Mouse (Mus musculus) midbrain, postnatal 0 days (tissue): Measurements from ENCODE around the gene She. TPM values are rescaled to one million over a fixed set of nuclear protein-coding genes. Genes with fewer than 3 reads are reported as not detected.

Experiments
- ATAC-seq: fragments of 200-750 bp; cut with Nextera tagmentation; 2 replicates; pipeline ENCODE4 v1.8.0; 2017; ENCODE audit warnings: moderate number of reproducible peaks, mild to moderate bottlenecking, moderate TSS enrichment, moderate library complexity; ENCODE audit not compliant: low FRiP score
- DNase-seq: peaks from one replicate; pipeline ENCODE4 v3.0.0-alpha.2; 2015; ENCODE audit warnings: low spot score
- H3K27ac ChIP-seq: fragments of 300-500 bp; sonication (generic); 2 replicates; pipeline ENCODE4 v1.5.1; 2014; ENCODE audit warnings: low read depth, mild to moderate bottlenecking, low read length, mixed read lengths
- H3K27me3 ChIP-seq: fragments of 300-500 bp; sonication (generic); 2 replicates; pipeline ENCODE4 v1.6.1; 2014; ENCODE audit warnings: low read length, control low read depth, mixed read lengths; ENCODE audit not compliant: insufficient read depth
- H3K36me3 ChIP-seq: fragments of 300-500 bp; sonication (generic); 2 replicates; pipeline ENCODE4 v1.6.1; 2014; ENCODE audit warnings: low read length, control low read depth, mixed read lengths; ENCODE audit not compliant: insufficient read depth
- H3K4me1 ChIP-seq: fragments of 300-500 bp; sonication (generic); 2 replicates; pipeline ENCODE4 v1.6.1; 2014; ENCODE audit warnings: mild to moderate bottlenecking, control low read depth, antibody characterized with exemption, low read length, mixed read lengths; ENCODE audit not compliant: insufficient read depth
- H3K4me2 ChIP-seq: fragments of 300-500 bp; sonication (generic); 2 replicates; pipeline ENCODE4 v1.6.1; 2014; ENCODE audit warnings: low read depth, mild to moderate bottlenecking, low read length, mixed read lengths; ENCODE audit not compliant: poor library complexity, severe bottlenecking
- H3K4me3 ChIP-seq: fragments of 300-500 bp; sonication (generic); 2 replicates; pipeline ENCODE4 v1.5.1; 2014; ENCODE audit warnings: low read depth, mild to moderate bottlenecking, low read length, moderate library complexity
- H3K9ac ChIP-seq: fragments of 300-500 bp; sonication (generic); replicated peaks from 2 replicates; pipeline ENCODE4 v1.6.1; 2014; ENCODE audit warnings: mild to moderate bottlenecking, low read length, moderate library complexity, mixed read lengths; ENCODE audit not compliant: poor library complexity, severe bottlenecking
- H3K9me3 ChIP-seq: fragments of 300-500 bp; sonication (generic); 2 replicates; pipeline ENCODE4 v1.6.1; 2016; ENCODE audit warnings: low read length, control low read depth
- CTCF ChIP-seq: IDR thresholded peaks from 2 replicates; pipeline ENCODE4 v1.5.1; 2016; ENCODE audit warnings: antibody characterized with exemption, mild to moderate bottlenecking
- WGBS: fragments of 180-500 bp; shearing (Covaris S2); extraction: QIAGEN DNeasy Blood & Tissue Kit; methylation state at CpG from one replicate; pipeline ENCODE4 v1.1.7; 2014; 5-methylcytosine and 5-hydroxymethylcytosine counted together
- polyA plus RNA-seq: library from polyadenylated mRNA; unstranded; fragments of >200 nt; fragmentation: Nextera tagmentation; extraction: Ambion mirVana; gene quantifications from 2 replicates; pipeline ENCODE4 v1.2.1, GENCODE M21; 2015
- total RNA-seq: library from RNA; depleted of rRNA; stranded (reverse); fragments of >200 nt; gene quantifications from 2 replicates; pipeline ENCODE4 v1.2.3, GENCODE M21; 2014

The She gene
- total and polyA plus RNA-seq, 2 experiments from 2014 or later = 1.0 to 1.8 TPM

DNA sequence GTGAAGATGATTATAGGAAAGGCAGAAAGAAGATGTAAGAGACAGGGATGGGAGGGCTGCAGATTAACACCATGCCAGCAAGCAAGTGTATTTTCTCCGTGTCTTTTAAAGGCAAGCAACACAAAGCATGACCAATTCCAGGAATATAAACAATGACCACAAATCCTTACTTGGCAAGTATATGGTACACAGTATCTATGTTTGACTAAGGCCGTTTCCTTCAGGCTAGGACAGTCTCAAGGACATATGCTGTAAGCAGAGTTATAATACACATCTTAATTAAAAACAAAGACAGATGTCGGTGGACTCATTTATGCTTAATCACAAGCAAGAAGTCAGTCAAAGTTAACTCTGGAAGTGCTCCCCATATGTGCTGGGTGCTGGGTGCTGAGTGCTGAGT, 12.6 kb upstream of the She start:
- DNase-seq (no peak), ATAC-seq (no peak)
- Histone ChIP-seq H3K36me3 (no peaks in the 10 kb centered on the region), H3K4me2 (no peak overlapping the region), H3K9ac (no peak overlapping the region), H3K4me3 (no peak overlapping the region), H3K27ac (no peak overlapping the region), H3K27me3 (0 out of 2 replicates have a peak, but pooled peaks cover 3% of the 10 kb centered on the region), H3K9me3 (no peaks in the 10 kb centered on the region), H3K4me1 (no peaks in the 10 kb centered on the region)
- WGBS = 63% methylated on average over 3 of the region's 3 CpGs
- TF ChIP-seq CTCF = no peak

DNA sequence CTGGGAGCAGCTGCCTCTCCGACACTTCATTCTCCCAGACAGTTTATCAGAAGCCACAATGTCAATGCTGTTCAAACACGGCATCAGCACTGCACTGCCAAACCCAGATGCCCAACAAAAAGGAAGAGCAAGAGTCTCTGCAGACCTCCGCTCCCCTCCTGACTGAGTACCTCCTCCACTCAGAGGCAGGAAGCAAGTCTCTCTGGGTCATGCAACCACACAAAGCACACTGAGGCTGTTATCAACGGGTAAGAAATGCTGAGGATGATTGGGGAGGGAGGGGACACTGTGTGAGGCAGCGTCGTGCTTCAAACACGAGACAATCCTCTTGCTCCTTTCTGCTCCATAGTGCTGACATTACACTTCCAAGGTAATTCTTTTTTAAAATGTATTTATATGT, 11.3 kb upstream of the She start:
- ATAC-seq (no peak), DNase-seq (no peak)
- WGBS = 73% methylated on average over 7 of the region's 7 CpGs
- Histone ChIP-seq H3K27me3 (0 out of 2 replicates have a peak, but pooled peaks cover 3% of the 10 kb centered on the region), H3K4me2 (no peak overlapping the region), H3K36me3 (no peaks in the 10 kb centered on the region), H3K9me3 (no peaks in the 10 kb centered on the region), H3K4me1 (no peaks in the 10 kb centered on the region), H3K27ac (no peak overlapping the region), H3K9ac (no peak overlapping the region), H3K4me3 (no peak overlapping the region)
- TF ChIP-seq CTCF = no peak

DNA sequence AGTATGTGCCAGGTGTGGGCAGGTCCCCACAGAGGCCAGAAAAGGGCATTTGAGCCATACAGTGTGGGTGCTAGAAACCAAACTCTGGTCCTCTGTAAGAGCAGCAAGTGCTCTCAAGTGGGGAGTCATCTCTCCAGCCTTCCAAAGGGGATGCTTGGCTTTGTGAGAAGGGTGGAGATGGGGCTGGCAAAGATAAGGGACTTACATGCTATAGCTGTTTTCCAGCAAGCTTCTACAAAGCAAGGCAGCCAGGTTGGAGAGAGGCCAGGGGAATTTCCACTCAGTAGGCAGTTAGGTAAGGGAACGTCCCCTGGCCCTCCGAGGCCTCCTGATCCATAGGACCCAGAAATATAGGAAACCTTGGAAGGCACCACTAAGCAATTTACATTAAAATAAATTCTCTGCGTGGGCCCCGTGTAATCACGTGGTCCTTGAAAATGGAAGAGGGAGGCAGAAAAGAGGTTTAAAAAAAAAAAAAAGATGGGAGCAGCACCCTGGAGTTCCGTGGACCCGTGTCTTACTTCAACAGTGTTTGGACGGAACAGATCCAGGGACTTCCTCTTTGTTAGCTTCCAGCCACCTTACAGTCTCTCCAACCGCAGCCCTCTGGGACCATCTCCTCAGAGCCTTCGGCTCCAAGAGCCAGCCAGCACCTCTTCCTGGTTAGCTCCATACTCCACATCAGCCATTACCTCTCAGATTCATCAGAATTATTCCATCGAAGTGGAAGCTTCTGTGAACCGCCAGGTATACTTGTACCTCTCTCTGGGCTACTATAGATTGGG, 10.7 kb upstream of the She start:
- Histone ChIP-seq H3K27ac (no peak overlapping the region), H3K4me2 (no peak overlapping the region), H3K36me3 (no peaks in the 10 kb centered on the region), H3K4me1 (no peaks in the 10 kb centered on the region), H3K9ac (no peak overlapping the region), H3K9me3 (no peaks in the 10 kb centered on the region), H3K27me3 (0 out of 2 replicates have a peak, but pooled peaks cover 3% of the 10 kb centered on the region), H3K4me3 (no peak overlapping the region)
- DNase-seq (no peak), ATAC-seq (no peak)
- 82% methylated on average over 12 of the region's 12 CpGs for WGBS
- no peak for TF ChIP-seq CTCF

DNA sequence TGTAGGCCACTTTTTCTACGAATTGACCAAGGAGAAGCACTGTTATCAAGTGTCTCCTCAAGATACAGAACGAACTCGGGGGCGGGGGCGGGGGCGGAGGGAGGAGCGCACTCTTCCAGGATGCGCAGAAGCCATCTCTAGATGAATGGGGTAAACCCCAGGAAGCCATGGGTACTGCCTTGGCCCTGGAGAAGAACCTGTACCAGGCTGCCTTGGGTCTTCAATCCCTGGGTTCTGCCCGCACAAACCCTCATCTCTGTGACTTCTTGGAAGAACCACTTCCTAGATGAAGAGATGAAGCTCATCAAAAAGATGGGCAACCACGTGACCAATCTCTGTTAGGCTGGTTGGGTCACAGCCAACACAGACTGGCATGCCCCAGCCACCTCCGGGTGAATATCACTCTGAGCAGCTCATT, 10.1 kb upstream of the She start:
- Histone ChIP-seq H3K36me3 (no peaks in the 10 kb centered on the region), H3K9me3 (no peaks in the 10 kb centered on the region), H3K27me3 (0 out of 2 replicates have a peak, but pooled peaks cover 3% of the 10 kb centered on the region), H3K4me1 (no peaks in the 10 kb centered on the region), H3K4me3 (no peak overlapping the region), H3K27ac (no peak overlapping the region), H3K4me2 (no peak overlapping the region), H3K9ac (no peak overlapping the region)
- no peak for TF ChIP-seq CTCF
- DNase-seq (no peak), ATAC-seq (no peak)
- 84% methylated on average over 11 of the region's 11 CpGs for WGBS

DNA sequence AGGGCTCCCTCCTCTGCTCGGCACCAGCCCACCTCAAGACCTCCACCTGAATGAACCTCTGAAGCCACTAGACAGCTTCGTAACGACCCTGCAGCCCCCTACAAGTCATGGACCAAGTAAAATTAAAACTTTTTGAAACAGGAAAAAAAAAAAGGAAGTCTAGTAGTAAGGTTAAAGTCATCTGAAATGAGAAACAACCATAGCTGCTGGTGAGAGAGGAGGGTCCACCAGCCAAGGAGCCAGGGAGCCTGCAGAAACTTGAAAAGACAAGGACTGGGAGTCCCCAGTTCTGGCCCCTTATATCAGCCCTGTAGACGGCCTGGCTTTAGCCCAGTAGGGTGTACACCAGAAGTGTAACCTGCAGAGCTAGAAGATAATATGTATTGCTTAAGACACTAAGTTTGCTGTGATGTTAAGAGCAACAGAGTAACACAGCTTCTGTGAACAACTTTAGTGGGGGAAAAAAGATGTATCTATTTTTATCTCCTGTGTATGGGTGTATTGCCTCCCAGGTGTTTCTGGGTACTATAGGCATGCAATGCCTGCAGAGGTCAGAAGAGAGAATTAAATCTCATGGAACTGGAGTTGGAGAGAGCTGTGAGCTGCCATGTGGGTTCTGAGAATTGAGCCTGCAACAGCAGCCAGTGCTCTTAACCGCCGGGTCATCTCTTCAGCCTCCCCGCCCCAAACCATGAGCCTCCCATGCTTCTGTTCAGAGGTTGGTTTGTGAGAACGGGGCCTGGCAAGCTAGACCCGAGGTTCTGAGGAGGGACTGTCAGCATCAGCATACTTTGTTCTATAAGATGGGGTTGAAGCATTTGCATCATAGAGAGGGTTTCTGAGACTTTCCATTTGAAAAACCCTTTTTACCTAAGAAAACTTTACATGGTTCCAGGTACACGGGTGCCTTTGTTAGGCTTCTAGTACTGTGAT, 9.4 kb upstream of the She start:
- 72% methylated on average over 10 of the region's 10 CpGs for WGBS
- no peak for TF ChIP-seq CTCF
- no peak overlapping the region for H3K9ac ChIP-seq
- no peaks in the 10 kb centered on the region for H3K4me1 ChIP-seq
- H3K9me3 ChIP-seq = no peaks in the 10 kb centered on the region
- H3K27me3 ChIP-seq = 0 out of 2 replicates have a peak, but pooled peaks cover 3% of the 10 kb centered on the region
- H3K27ac ChIP-seq = no peak overlapping the region
- ATAC-seq (no peak), DNase-seq (no peak)
- H3K36me3 ChIP-seq = no peaks in the 10 kb centered on the region
- no peak overlapping the region for H3K4me3 ChIP-seq
- no peak overlapping the region for H3K4me2 ChIP-seq
